Mouse (Mus musculus): ENCODE data around the gene Cd99l2. TPM values are rescaled to one million over a fixed set of nuclear protein-coding genes. Genes with fewer than 3 reads are reported as not detected.

Cd99l2 gene
- polyA plus RNA-seq, 1 experiment from 2014 or later: 98.4 TPM

- no peaks in the 10 kb centered on the region for H3K36me3 ChIP-seq
- no peak overlapping the region for H3K4me2 ChIP-seq
- WGBS: 86% methylated on average over 1 of the region's 1 CpGs
- no peak overlapping the region for H3K27ac ChIP-seq (replicated peaks)
- no peak overlapping the region for H3K4me3 ChIP-seq (replicated peaks)
- H3K27me3 ChIP-seq (replicated peaks): no peaks in the 10 kb centered on the region
- no peaks in the 10 kb centered on the region for H3K9me3 ChIP-seq (replicated peaks)
- no peaks in the 10 kb centered on the region for H3K4me1 ChIP-seq
- H3K9ac ChIP-seq (replicated peaks): no peak overlapping the region
- ATAC-seq (ENCODE audit: low FRiP score): no peak
Measured at GRCm38 (mm10) chrX:71465417-71465816, 27.2 kb downstream of the Cd99l2 start.

- Histone ChIP-seq H3K9me3 (replicated peaks) (no peaks in the 10 kb centered on the region), H3K27me3 (replicated peaks) (no peaks in the 10 kb centered on the region)
- 65% methylated on average over 7 of the region's 7 CpGs for WGBS
Measured at GRCm38 (mm10) chrX:71464138-71464826, 28.4 kb downstream of the Cd99l2 start.

GRCm38 (mm10) chrX:71456078-71456737 is 36.4 kb downstream of the Cd99l2 start:
- Histone ChIP-seq H3K27me3 (replicated peaks) (no peaks in the 10 kb centered on the region), H3K36me3 (no peaks in the 10 kb centered on the region), H3K9me3 (replicated peaks) (no peaks in the 10 kb centered on the region), H3K27ac (replicated peaks) (no peak overlapping the region), H3K4me3 (replicated peaks) (no peak overlapping the region), H3K4me1 (0 out of 2 replicates have a peak, but pooled peaks cover 4% of the 10 kb centered on the region), H3K9ac (replicated peaks) (no peak overlapping the region), H3K4me2 (no peak overlapping the region)
- 53% methylated on average over 6 of the region's 6 CpGs for WGBS
- ATAC-seq (ENCODE audit: low FRiP score): no peak

More at GRCm38 (mm10) chrX:71464138-71464826, 28.4 kb downstream of the Cd99l2 start:
- Histone ChIP-seq H3K9ac (replicated peaks) (no peak overlapping the region), H3K27ac (replicated peaks) (no peak overlapping the region), H3K4me2 (no peak overlapping the region), H3K4me3 (replicated peaks) (no peak overlapping the region), H3K36me3 (no peaks in the 10 kb centered on the region), H3K4me1 (no peaks in the 10 kb centered on the region)
- no peak for ATAC-seq (ENCODE audit: low FRiP score)

- H3K27me3 ChIP-seq (replicated peaks): no peaks in the 10 kb centered on the region
- no peaks in the 10 kb centered on the region for H3K4me1 ChIP-seq
- no peak overlapping the region for H3K4me2 ChIP-seq
- H3K9me3 ChIP-seq (replicated peaks): no peaks in the 10 kb centered on the region
- no peak overlapping the region for H3K9ac ChIP-seq (replicated peaks)
- no peak for ATAC-seq (ENCODE audit: low FRiP score)
- 90% methylated on average over 5 of the region's 5 CpGs for WGBS
- H3K36me3 ChIP-seq: peaks cover 2% of the 10 kb centered on the region; the same call in 1 of the 2 replicates
- H3K27ac ChIP-seq (replicated peaks): no peak overlapping the region
- no peak overlapping the region for H3K4me3 ChIP-seq (replicated peaks)
Measured at GRCm38 (mm10) chrX:71442916-71443315, 49.7 kb downstream of the Cd99l2 start.

GRCm38 (mm10) chrX:71439473-71439872 is 53.2 kb downstream of the Cd99l2 start:
- WGBS: 89% methylated on average over 6 of the region's 6 CpGs
- Histone ChIP-seq H3K4me1 (no peaks in the 10 kb centered on the region), H3K4me2 (no peak overlapping the region), H3K27me3 (replicated peaks) (no peaks in the 10 kb centered on the region), H3K27ac (replicated peaks) (no peak overlapping the region), H3K36me3 (peaks cover 4% of the 10 kb centered on the region; the same call in 1 of the 2 replicates), H3K4me3 (replicated peaks) (no peak overlapping the region), H3K9ac (replicated peaks) (no peak overlapping the region), H3K9me3 (replicated peaks) (no peaks in the 10 kb centered on the region)
- ATAC-seq (ENCODE audit: low FRiP score): no peak

GRCm38 (mm10) chrX:71435542-71435941 is 57.1 kb downstream of the Cd99l2 start:
- H3K4me3 ChIP-seq (replicated peaks): no peak overlapping the region
- no peaks in the 10 kb centered on the region for H3K27me3 ChIP-seq (replicated peaks)
- H3K9ac ChIP-seq (replicated peaks): no peak overlapping the region
- no peak overlapping the region for H3K27ac ChIP-seq (replicated peaks)
- no peaks in the 10 kb centered on the region for H3K9me3 ChIP-seq (replicated peaks)
- no peak for ATAC-seq (ENCODE audit: low FRiP score)
- 86% methylated on average over 2 of the region's 2 CpGs for WGBS
- no peaks in the 10 kb centered on the region for H3K4me1 ChIP-seq
- peaks cover 4% of the 10 kb centered on the region; the same call in 1 of the 2 replicates for H3K36me3 ChIP-seq
- no peak overlapping the region for H3K4me2 ChIP-seq

- H3K4me2 ChIP-seq: no peak overlapping the region
- H3K9ac ChIP-seq (replicated peaks): no peak overlapping the region
- H3K27ac ChIP-seq (replicated peaks): no peak overlapping the region
- peaks cover 4% of the 10 kb centered on the region; the same call in 1 of the 2 replicates for H3K36me3 ChIP-seq
- no peak overlapping the region for H3K4me3 ChIP-seq (replicated peaks)
- H3K9me3 ChIP-seq (replicated peaks): no peaks in the 10 kb centered on the region
- H3K4me1 ChIP-seq: no peaks in the 10 kb centered on the region
- 38% methylated on average over 8 of the region's 8 CpGs for WGBS
- no peak for ATAC-seq (ENCODE audit: low FRiP score)
- no peaks in the 10 kb centered on the region for H3K27me3 ChIP-seq (replicated peaks)
Measured at GRCm38 (mm10) chrX:71434860-71435259, 57.8 kb downstream of the Cd99l2 start.

GRCm38 (mm10) chrX:71434448-71434847 is 58.2 kb downstream of the Cd99l2 start:
- ATAC-seq (ENCODE audit: low FRiP score): no peak
- Histone ChIP-seq H3K4me1 (no peaks in the 10 kb centered on the region), H3K4me2 (no peak overlapping the region), H3K9me3 (replicated peaks) (no peaks in the 10 kb centered on the region), H3K4me3 (replicated peaks) (no peak overlapping the region), H3K36me3 (peaks cover 4% of the 10 kb centered on the region; the same call in 1 of the 2 replicates), H3K27me3 (replicated peaks) (no peaks in the 10 kb centered on the region), H3K27ac (replicated peaks) (no peak overlapping the region), H3K9ac (replicated peaks) (no peak overlapping the region)
- 60% methylated on average over 1 of the region's 1 CpGs for WGBS

- ATAC-seq (ENCODE audit: low FRiP score): no peak
- H3K36me3 ChIP-seq: no peaks in the 10 kb centered on the region; the same call in 1 of the 2 replicates
- no peaks in the 10 kb centered on the region for H3K9me3 ChIP-seq (replicated peaks)
- H3K27ac ChIP-seq (replicated peaks): no peak overlapping the region
- H3K4me3 ChIP-seq (replicated peaks): no peak overlapping the region
- no peaks in the 10 kb centered on the region for H3K4me1 ChIP-seq
- no peak overlapping the region for H3K9ac ChIP-seq (replicated peaks)
- H3K27me3 ChIP-seq (replicated peaks): no peaks in the 10 kb centered on the region
- no peak overlapping the region for H3K4me2 ChIP-seq
- 89% methylated on average over 5 of the region's 5 CpGs for WGBS
Measured at GRCm38 (mm10) chrX:71430900-71431299, 61.7 kb downstream of the Cd99l2 start.

- H3K4me2 ChIP-seq: no peak overlapping the region
- H3K9ac ChIP-seq (replicated peaks): no peak overlapping the region
- no peak for ATAC-seq (ENCODE audit: low FRiP score)
- H3K4me3 ChIP-seq (replicated peaks): no peak overlapping the region
- H3K36me3 ChIP-seq: peaks cover under 1% of the 10 kb centered on the region; the same call in 1 of the 2 replicates
- no peaks in the 10 kb centered on the region for H3K9me3 ChIP-seq (replicated peaks)
- no peaks in the 10 kb centered on the region for H3K27me3 ChIP-seq (replicated peaks)
- H3K4me1 ChIP-seq: no peaks in the 10 kb centered on the region
- H3K27ac ChIP-seq (replicated peaks): no peak overlapping the region
Measured at GRCm38 (mm10) chrX:71427491-71427890, 65.2 kb downstream of the Cd99l2 start.

GRCm38 (mm10) chrX:71425746-71426519 is 66.7 kb downstream of the Cd99l2 start:
- peak; percentile 91 for ATAC-seq (ENCODE audit: low FRiP score)
- Histone ChIP-seq H3K4me3 (replicated peaks) (no peak overlapping the region), H3K36me3 (peaks cover 5% of the 10 kb centered on the region; the same call in 1 of the 2 replicates), H3K9me3 (replicated peaks) (no peaks in the 10 kb centered on the region), H3K27me3 (replicated peaks) (no peaks in the 10 kb centered on the region), H3K4me2 (no peak overlapping the region), H3K9ac (replicated peaks) (no peak overlapping the region), H3K27ac (replicated peaks) (no peak overlapping the region), H3K4me1 (no peaks in the 10 kb centered on the region)
- WGBS: 50% methylated on average over 9 of the region's 9 CpGs

All from neural tube, embryonic 15.5 days (tissue).